Mouse (Mus musculus) limb, embryonic 13.5 days (tissue): ENCODE data around the gene Dock4. TPM values are rescaled to one million over a fixed set of nuclear protein-coding genes. Genes with fewer than 3 reads are reported as not detected.

Experiments used
- ATAC-seq: fragments of 200-750 bp; cut with Nextera tagmentation; 2 replicates; pipeline ENCODE4 v1.8.0; 2017; ENCODE audit warnings: low read depth, moderate number of reproducible peaks, moderate TSS enrichment; ENCODE audit not compliant: low FRiP score
- H3K27ac ChIP-seq: fragments of 300-500 bp; sonication (generic); 2 replicates; pipeline ENCODE4 v1.5.1; 2015; ENCODE audit warnings: inconsistent platforms, mild to moderate bottlenecking, moderate library complexity
- H3K27me3 ChIP-seq: fragments of 300-500 bp; sonication (generic); 2 replicates; pipeline ENCODE4 v1.6.1; 2015; ENCODE audit warnings: mild to moderate bottlenecking, inconsistent platforms
- H3K36me3 ChIP-seq: fragments of 300-500 bp; sonication (generic); 2 replicates; pipeline ENCODE4 v1.6.1; 2015; ENCODE audit warnings: inconsistent platforms, mild to moderate bottlenecking, moderate library complexity
- H3K4me1 ChIP-seq: fragments of 300-500 bp; sonication (generic); 2 replicates; pipeline ENCODE4 v1.6.1; 2015; ENCODE audit warnings: inconsistent platforms
- H3K4me2 ChIP-seq: fragments of 300-500 bp; sonication (generic); replicated peaks from 2 replicates; pipeline ENCODE4 v1.6.1; 2015; ENCODE audit warnings: inconsistent platforms, mild to moderate bottlenecking, moderate library complexity
- H3K4me3 ChIP-seq: fragments of 300-500 bp; sonication (generic); 2 replicates; pipeline ENCODE4 v1.5.1; 2015; ENCODE audit warnings: moderate library complexity, mild to moderate bottlenecking, inconsistent platforms
- H3K9ac ChIP-seq: fragments of 300-500 bp; sonication (generic); 2 replicates; pipeline ENCODE4 v1.6.1; 2015; ENCODE audit warnings: mild to moderate bottlenecking, inconsistent platforms
- H3K9me3 ChIP-seq: fragments of 300-500 bp; sonication (generic); 2 replicates; pipeline ENCODE4 v1.6.1; 2016; ENCODE audit warnings: inconsistent platforms
- WGBS: fragments of 180-500 bp; shearing (Covaris S2); methylation state at CpG from one replicate; pipeline ENCODE4 v1.1.7; 2015; 5-methylcytosine and 5-hydroxymethylcytosine counted together
- polyA plus RNA-seq: library from polyadenylated mRNA; unstranded; fragments of >200 nt; fragmentation: Nextera tagmentation; extraction: Ambion mirVana; gene quantifications from 2 replicates; pipeline ENCODE4 v1.2.1, GENCODE M21; 2015

The Dock4 gene
- polyA plus RNA-seq, 1 experiment from 2014 or later, result 19.1 TPM

DNA sequence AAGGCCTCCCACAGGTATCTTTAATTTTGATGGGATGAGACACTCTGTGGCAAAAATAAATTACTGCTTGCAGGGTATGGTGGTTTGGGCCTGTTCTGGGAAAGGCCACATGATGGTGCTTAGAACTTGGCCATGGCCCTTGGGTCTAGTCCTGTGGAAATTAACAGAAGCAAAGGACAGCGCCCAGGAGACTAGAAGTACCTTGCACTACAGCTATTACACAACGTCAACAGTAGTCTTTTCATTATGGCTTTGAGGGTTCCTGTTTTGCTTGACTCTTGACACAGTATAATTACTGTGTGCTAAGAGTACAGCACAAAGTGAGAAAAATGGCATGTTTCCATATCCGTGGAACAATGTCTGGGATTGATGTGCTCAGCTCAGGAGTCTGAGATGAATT lies 300.3 kb downstream of the Dock4 start:
- Histone ChIP-seq H3K4me1 (no peaks in the 10 kb centered on the region), H3K9ac (no peak overlapping the region), H3K9me3 (no peaks in the 10 kb centered on the region), H3K4me2 (no peak overlapping the region), H3K27ac (no peak overlapping the region), H3K27me3 (no peaks in the 10 kb centered on the region), H3K36me3 (peaks cover 17% of the 10 kb centered on the region), H3K4me3 (no peak overlapping the region)
- 81% methylated on average over 3 of the region's 3 CpGs for WGBS
- no peak for ATAC-seq

DNA sequence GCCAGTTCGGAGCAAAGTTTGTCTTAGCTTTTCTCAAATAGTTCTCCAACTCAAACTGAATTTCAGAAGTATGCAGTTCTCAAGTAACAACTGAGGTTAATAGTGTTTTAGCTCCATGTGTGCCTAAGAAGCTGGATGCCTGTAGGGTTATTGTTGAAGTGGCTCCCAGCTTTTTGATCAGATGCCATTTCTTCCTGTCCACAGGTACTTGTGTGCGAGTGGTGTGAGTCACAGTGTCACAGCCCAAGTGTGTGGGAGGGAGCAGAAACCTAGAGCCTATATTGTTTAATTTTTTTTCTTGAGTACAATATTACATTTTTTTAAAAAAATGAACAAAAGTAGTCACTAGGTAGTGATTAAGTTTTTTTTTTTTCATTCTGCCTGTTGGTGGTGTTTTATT lies 313.5 kb downstream of the Dock4 start:
- Histone ChIP-seq H3K36me3 (no peaks in the 10 kb centered on the region), H3K4me3 (no peak overlapping the region), H3K27ac (no peak overlapping the region), H3K4me1 (0 out of 2 replicates have a peak, but pooled peaks cover 3% of the 10 kb centered on the region), H3K9me3 (no peaks in the 10 kb centered on the region), H3K27me3 (no peaks in the 10 kb centered on the region), H3K4me2 (no peak overlapping the region), H3K9ac (no peak overlapping the region)
- ATAC-seq, result no peak
- WGBS, result 90% methylated on average over 2 of the region's 2 CpGs

- ATAC-seq, result no peak
- no peak overlapping the region for H3K4me3 ChIP-seq
- no peaks in the 10 kb centered on the region for H3K27me3 ChIP-seq
- 0 out of 2 replicates have a peak, but pooled peaks cover 3% of the 10 kb centered on the region for H3K4me1 ChIP-seq
- H3K9ac ChIP-seq, result no peak overlapping the region
- no peak overlapping the region for H3K4me2 ChIP-seq
- H3K27ac ChIP-seq, result no peak overlapping the region
- WGBS, result 41% methylated on average over 8 of the region's 8 CpGs
- H3K9me3 ChIP-seq, result no peaks in the 10 kb centered on the region
- no peaks in the 10 kb centered on the region; the same call in 1 of the 2 replicates for H3K36me3 ChIP-seq
Measured at GRCm38 (mm10) chr12:40767258-40767816, 321.6 kb downstream of the Dock4 start.

- H3K9ac ChIP-seq, result no peak overlapping the region
- no peak overlapping the region for H3K27ac ChIP-seq
- no peak for ATAC-seq
- H3K9me3 ChIP-seq, result no peaks in the 10 kb centered on the region
- no peak overlapping the region for H3K4me3 ChIP-seq
- no peaks in the 10 kb centered on the region; the same call in 1 of the 2 replicates for H3K36me3 ChIP-seq
- WGBS, result 84% methylated on average over 1 of the region's 1 CpGs
- H3K27me3 ChIP-seq, result no peaks in the 10 kb centered on the region
- no peaks in the 10 kb centered on the region for H3K4me1 ChIP-seq
- H3K4me2 ChIP-seq, result no peak overlapping the region
Measured at GRCm38 (mm10) chr12:40773091-40773490, 327.3 kb downstream of the Dock4 start.

- H3K4me3 ChIP-seq, result no peak overlapping the region
- no peaks in the 10 kb centered on the region for H3K27me3 ChIP-seq
- H3K36me3 ChIP-seq, result no peaks in the 10 kb centered on the region; the same call in 1 of the 2 replicates
- WGBS, result 77% methylated on average over 6 of the region's 6 CpGs
- no peaks in the 10 kb centered on the region for H3K9me3 ChIP-seq
- no peak overlapping the region for H3K4me2 ChIP-seq
- H3K9ac ChIP-seq, result no peak overlapping the region
- no peaks in the 10 kb centered on the region for H3K4me1 ChIP-seq
- ATAC-seq, result no peak
- no peak overlapping the region for H3K27ac ChIP-seq
Measured at GRCm38 (mm10) chr12:40781554-40781953, 335.8 kb downstream of the Dock4 start.

DNA sequence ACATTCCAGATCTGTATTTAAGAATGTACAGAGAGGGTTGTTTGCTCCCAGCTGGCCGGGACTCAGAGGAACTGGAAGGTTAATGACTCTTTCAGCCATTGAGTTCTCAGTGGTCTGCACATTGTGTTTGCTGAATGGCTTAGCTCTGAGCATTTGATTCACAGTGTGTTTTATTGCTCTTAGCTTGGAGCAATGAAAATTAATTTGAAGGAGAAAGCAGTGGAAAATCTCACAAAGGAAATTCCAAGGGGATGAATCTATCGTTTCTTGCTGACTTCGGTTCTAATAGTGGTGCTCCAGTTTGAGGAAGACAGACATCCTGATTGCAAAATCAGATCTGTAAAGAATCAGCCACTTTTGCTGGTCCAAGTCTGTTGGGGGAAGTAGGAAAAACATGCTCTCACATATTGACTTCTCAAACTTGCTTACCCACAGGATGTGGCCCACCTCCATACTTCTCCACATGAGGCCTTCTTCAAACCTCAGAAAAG lies 342.9 kb downstream of the Dock4 start:
- Histone ChIP-seq H3K36me3 (no peaks in the 10 kb centered on the region), H3K4me3 (no peak overlapping the region), H3K4me2 (no peak overlapping the region), H3K4me1 (peaks cover 10% of the 10 kb centered on the region), H3K9ac (no peak overlapping the region), H3K27me3 (peaks cover 8% of the 10 kb centered on the region; the same call in 1 of the 2 replicates), H3K9me3 (no peaks in the 10 kb centered on the region), H3K27ac (no peak overlapping the region)
- 9% methylated on average over 3 of the region's 3 CpGs for WGBS
- ATAC-seq, result peak; percentile 67

DNA sequence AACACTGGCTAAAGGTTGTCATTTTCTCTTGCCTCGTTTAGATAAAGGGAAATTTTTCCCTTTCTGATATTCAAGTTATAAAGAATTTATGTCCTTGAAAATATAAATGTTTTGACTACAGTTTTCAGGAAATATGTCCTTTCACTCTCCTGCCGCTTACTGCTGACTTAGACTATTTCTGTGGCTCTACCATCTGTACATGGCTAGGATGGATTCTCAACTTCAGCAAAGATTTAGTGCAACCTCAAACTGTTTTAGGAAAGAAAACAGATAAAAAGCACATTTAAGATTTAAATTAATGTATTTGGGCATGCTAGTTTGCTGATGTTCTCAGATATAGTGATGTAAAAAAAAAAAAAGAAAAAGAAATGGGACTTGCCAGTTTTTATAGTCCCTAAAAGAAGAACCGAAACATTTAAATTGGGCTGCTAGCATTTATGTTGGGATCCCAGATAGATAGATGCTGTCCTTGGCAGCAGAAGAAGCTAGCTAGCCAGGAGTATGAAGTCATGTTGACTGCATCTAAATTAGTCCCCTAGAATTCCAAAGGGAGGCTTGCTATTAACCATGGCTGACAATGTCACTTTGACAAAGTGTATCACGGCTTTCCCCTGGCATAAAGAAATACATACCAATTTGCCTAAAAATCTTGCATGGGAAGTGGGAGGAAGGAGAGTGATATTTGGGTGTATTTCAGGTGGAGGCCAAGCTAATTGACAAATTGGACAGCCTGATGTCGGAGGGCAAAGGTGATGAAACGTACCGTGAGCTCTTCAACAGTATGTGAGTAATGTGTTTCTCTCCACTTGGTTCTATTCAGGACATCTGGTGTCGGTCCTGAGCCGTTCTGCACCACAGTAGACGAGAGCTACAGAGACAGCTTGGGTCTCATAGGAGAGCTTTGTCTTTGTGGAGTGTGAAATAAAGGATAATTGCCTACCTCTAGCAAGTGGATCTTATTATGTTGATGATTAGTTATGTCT lies 343.9 kb downstream of the Dock4 start:
- whole genome bisulfite sequencing, result 68% methylated on average over 10 of the region's 10 CpGs
- H3K27ac ChIP-seq, result no peak overlapping the region
- ATAC-seq, result no peak
- H3K9ac ChIP-seq, result no peak overlapping the region
- peaks cover 10% of the 10 kb centered on the region for H3K4me1 ChIP-seq
- H3K4me2 ChIP-seq, result no peak overlapping the region
- no peaks in the 10 kb centered on the region for H3K36me3 ChIP-seq
- H3K27me3 ChIP-seq, result peaks cover 14% of the 10 kb centered on the region
- H3K9me3 ChIP-seq, result no peaks in the 10 kb centered on the region
- H3K4me3 ChIP-seq, result no peak overlapping the region

- Histone ChIP-seq H3K36me3 (no peaks in the 10 kb centered on the region), H3K4me3 (no peak overlapping the region), H3K27me3 (peaks cover 19% of the 10 kb centered on the region), H3K9me3 (no peaks in the 10 kb centered on the region), H3K4me1 (peaks cover 10% of the 10 kb centered on the region), H3K4me2 (no peak overlapping the region), H3K27ac (no peak overlapping the region), H3K9ac (no peak overlapping the region)
- WGBS, result 68% methylated on average over 5 of the region's 5 CpGs
- ATAC-seq, result no peak
Measured at GRCm38 (mm10) chr12:40791221-40791620, 345.5 kb downstream of the Dock4 start.

- peaks cover 17% of the 10 kb centered on the region for H3K4me1 ChIP-seq
- H3K4me2 ChIP-seq, result no peak overlapping the region
- WGBS, result 39% methylated on average over 10 of the region's 10 CpGs
- no peaks in the 10 kb centered on the region for H3K9me3 ChIP-seq
- peaks cover 19% of the 10 kb centered on the region for H3K27me3 ChIP-seq
- no peak overlapping the region for H3K9ac ChIP-seq
- no peaks in the 10 kb centered on the region for H3K36me3 ChIP-seq
- no peak for ATAC-seq
- H3K27ac ChIP-seq, result no peak overlapping the region
- H3K4me3 ChIP-seq, result no peak overlapping the region
Measured at GRCm38 (mm10) chr12:40792184-40792650, 346.5 kb downstream of the Dock4 start.

DNA sequence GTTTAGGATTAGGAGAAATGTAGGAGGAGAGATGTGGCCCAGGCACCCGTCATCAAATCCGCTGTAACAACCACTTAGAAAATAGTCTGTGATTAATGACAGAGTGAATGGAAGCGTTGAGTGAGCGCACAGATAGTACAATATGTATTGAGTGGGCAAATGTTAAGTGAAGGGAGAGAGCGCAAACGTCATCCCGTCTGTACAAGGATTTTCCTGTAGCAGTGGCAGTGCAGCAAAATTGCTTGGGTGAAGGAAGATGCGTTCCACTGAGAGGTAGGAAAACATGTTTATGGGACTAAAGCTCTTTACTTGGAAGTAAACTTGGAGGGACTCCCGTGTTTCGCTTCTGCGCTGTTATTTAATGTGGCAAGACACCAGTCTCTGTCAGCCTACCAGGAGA lies 348.3 kb downstream of the Dock4 start:
- H3K4me2 ChIP-seq, result no peak overlapping the region
- ATAC-seq, result no peak
- H3K9ac ChIP-seq, result no peak overlapping the region
- H3K9me3 ChIP-seq, result no peaks in the 10 kb centered on the region
- H3K27me3 ChIP-seq, result peaks cover 19% of the 10 kb centered on the region
- WGBS, result 74% methylated on average over 11 of the region's 11 CpGs
- no peaks in the 10 kb centered on the region for H3K36me3 ChIP-seq
- peaks cover 23% of the 10 kb centered on the region for H3K4me1 ChIP-seq
- H3K4me3 ChIP-seq, result no peak overlapping the region
- no peak overlapping the region for H3K27ac ChIP-seq

DNA sequence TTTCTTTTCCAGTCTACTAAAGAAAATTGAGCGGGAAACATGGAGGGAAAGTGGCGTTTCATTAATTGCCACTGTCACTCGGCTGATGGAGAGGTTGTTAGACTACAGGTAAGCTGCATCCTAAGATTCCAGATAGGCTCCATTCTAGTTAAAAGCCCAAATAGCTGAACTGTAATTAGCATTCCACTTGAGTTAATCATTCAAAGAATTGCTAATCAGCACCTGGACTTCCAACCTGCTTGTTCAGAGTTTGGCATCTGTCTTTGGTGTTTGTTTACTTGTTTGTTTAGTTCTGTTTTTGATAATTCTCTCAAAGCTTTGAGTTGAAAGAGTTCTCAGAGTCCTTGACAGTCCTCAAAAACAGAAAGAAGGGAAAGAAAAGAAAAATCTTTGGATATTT lies 349.0 kb downstream of the Dock4 start:
- ATAC-seq, result no peak
- Histone ChIP-seq H3K9me3 (no peaks in the 10 kb centered on the region), H3K36me3 (no peaks in the 10 kb centered on the region), H3K4me1 (peaks cover 23% of the 10 kb centered on the region), H3K27me3 (peaks cover 19% of the 10 kb centered on the region), H3K4me3 (no peak overlapping the region), H3K9ac (no peak overlapping the region), H3K27ac (no peak overlapping the region), H3K4me2 (no peak overlapping the region)
- WGBS, result 73% methylated on average over 3 of the region's 3 CpGs

DNA sequence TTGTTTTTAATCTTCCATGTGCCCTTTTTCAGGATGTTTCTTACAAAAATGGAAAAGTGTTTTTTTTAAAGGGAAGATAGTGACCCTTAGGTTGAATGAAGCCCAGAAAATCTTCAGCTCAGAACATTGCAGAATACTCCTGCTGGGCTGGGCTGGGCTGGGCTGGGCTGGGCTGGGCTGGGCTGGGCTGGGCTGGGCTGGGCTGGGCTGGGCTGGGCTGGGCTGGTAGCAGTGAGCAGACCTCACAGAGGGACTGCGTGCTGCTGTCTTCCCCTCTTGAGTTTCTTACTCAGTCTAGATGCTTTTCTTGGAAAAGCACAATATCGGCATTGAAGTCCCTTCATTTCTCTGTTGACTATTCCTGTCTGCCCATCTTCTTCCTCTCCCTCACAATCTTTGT lies 350.0 kb downstream of the Dock4 start:
- Histone ChIP-seq H3K27ac (no peak overlapping the region), H3K4me2 (no peak overlapping the region), H3K27me3 (peaks cover 19% of the 10 kb centered on the region), H3K36me3 (no peaks in the 10 kb centered on the region; the same call in 1 of the 2 replicates), H3K4me3 (no peak overlapping the region), H3K4me1 (peaks cover 23% of the 10 kb centered on the region), H3K9me3 (no peaks in the 10 kb centered on the region), H3K9ac (no peak overlapping the region)
- ATAC-seq, result no peak
- WGBS, result 31% methylated on average over 2 of the region's 2 CpGs
